Mouse (Mus musculus) NIH3T3 (cell line): ENCODE measurements around the gene Cpt2.

ENCODE experiments used
- DNase-seq: peaks from one replicate; pipeline ENCODE4 v3.0.0-alpha.2; 2012; ENCODE audit warnings: low read depth

Gene Cpt2

GRCm38 (mm10) chr4:107923145-107923802 is at the start of gene Cpt2:
Gene Cpt2 (minus strand): TSS chr4:107923610.
- peak; percentile 100 for DNase-seq

- peak; percentile 77 for DNase-seq
Observed at GRCm38 (mm10) chr4:107971162-107971561, 47.8 kb upstream of the Cpt2 start.

DNA sequence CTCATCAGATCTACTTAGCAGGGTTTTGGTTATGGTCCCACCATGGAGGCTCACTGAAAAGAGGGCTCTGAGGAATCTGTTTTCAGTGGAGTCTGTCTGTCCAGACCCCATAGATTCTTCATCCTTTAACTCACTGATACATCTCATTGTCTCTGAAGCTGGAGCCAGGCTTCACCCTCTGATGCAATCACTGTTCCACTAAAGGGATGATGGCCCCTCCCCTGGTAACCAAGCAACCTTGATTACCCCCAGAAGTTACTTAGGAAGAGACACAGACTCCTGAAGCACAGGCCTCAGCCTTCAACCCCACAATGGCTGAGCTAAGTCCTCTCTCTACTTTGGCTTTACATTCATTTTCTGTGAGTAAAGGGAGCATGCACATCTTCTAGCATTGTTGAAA is 46.4 kb upstream of the Cpt2 start:
- DNase-seq, result peak; percentile 82

- peak; percentile 65 for DNase-seq
Observed at GRCm38 (mm10) chr4:107967966-107968682, 44.7 kb upstream of the Cpt2 start, which contains the start of gene Slc1a7. Gene Slc1a7 (plus strand): TSS chr4:107968332.

DNA sequence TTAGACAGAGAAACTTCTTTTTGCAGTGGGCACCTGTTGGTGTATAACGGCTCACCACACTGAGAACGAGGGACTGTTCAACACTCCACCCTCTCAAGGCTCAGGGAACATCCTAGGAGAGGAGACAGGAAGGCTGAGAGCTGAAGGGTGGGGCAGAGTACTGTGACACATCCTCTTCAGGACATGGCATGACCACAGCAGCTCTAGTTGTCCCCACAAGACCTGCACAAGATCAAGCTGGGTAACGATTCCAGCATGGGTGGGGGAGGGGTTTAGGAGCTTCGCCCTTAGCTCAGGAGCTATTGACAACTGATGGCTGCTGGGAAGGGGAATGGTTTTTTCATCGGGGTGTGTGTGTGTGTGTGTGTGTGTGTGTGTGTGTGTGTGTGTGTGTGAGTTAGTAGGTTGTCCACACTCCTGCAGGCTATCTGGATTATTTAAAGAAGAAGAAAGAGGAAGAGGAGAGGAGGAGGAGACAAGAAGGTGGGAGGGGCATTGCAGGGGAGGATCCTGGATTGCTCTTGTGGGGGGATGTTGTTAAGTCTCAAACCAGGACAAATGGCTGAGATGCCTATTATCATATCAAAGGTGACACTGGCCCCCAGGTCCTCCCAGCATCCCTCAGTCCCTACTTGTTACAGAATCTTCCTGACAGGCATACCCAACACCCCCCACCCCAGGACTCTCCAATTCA is 43.2 kb upstream of the Cpt2 start:
- DNase-seq, result no peak

- DNase-seq, result peak; percentile 56
Observed at GRCm38 (mm10) chr4:107962792-107963191, 39.4 kb upstream of the Cpt2 start.

DNA sequence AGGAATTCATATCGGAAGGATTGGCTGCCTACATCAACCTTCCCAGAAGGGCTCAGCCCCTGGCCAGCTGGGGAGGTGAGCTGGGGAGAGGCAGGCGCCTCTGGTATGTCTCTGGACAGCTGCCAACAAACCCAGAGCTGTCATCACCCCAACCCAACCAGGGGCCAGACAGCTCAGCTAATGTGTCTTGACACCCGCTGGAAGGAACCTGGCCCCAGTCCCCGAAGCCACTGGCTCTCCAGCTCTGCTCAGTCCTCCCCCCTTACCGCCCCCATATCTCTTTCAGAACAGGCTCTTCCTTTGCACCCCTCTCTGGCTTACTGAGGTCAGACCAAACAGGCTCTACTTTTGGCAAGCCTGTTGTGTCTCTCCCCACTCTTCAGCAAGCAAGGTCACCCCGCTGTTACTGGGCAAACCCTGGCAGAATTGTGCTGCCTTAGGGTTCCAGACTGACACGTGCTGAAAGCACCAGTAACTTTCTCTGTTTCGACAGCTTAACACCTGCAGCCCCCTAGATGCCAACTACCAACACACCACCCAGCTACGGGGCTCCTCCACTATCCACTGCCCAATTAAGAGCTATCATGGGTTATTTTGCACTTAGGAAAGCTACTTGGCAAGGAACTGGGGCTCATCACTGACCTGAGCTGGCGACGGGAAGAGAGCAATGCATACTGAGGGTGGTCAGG is 38.8 kb upstream of the Cpt2 start:
- peak; percentile 98 for DNase-seq

- no peak for DNase-seq
Observed at GRCm38 (mm10) chr4:107958487-107958886, 35.1 kb upstream of the Cpt2 start.

DNA sequence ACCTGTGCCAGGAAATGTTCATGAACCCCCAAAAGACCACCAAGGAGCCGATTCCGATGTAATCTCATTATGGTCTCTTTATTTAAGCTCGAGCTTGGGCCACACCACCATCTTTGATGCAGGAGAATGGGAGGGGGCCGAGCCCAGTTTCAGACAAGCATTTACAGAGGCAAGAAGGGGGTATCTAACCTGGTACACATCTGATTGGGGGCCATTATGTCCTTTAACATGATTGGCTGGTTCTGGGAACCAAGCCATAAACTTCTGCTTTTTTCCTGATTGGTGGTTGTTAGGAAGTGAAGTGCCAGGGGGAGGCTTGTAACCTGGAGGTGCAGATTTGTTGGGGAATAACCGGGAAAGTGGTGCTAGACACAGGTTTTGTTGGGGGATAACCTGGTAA is 32.3 kb upstream of the Cpt2 start:
- DNase-seq, result no peak

DNA sequence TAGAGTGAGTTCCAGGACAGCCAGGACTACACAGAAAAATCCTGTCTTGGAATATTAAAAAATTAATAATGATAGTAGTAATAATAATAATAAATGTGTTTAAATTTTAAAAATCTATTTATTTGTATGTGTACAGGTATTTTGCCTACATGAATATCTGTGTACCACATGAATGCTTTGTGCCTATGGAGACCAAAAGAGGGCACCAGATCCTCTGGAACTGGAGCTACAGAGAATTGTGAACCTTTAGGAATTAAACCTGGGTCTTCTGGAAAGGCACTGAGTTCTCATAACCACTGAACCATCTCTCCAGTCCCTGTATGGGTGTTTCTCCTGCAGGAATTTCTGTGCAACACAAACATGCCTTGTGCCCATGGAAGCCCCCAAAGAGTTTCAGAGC is 29.4 kb upstream of the Cpt2 start:
- DNase-seq, result peak; percentile 77

DNA sequence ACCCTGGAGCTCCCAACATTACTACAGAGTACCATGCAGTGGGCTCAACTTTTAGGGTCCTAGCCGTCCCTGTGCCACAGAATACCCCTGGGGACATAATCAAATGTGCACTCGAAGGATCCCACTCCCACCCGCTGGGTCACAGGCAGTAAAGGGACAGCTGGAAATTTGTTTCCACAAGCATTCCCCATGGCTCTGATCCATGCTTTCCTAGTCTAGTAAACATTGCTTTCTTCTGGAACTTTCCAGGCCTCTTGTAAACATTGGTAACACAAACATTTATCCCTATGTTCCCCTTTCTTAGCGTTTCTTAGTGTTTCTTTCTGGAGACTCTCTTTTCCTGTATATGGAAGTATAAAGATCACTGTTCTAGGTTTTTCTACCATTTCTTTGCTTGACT is 26.5 kb upstream of the Cpt2 start:
- DNase-seq, result no peak

DNA sequence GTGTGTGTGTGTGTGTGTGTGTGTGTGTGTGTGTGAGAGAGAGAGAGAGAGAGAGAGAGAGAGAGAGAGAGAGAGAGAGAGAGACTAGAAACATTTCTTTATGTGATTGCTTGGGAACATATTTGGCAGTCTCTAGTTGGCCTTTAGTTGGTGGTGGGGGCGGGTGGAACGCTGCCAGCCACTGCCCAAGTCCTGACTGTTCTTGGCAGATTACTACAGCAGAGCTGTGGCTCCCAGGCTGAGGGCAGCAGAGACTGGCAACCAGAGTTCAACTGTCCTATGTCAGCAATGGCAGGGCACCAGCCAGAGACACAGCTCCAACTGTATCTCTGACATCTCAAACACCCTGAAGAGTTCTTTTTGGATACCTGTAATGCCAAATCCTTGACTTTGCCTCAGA is 20.7 kb upstream of the Cpt2 start:
- peak; percentile 66 for DNase-seq

DNA sequence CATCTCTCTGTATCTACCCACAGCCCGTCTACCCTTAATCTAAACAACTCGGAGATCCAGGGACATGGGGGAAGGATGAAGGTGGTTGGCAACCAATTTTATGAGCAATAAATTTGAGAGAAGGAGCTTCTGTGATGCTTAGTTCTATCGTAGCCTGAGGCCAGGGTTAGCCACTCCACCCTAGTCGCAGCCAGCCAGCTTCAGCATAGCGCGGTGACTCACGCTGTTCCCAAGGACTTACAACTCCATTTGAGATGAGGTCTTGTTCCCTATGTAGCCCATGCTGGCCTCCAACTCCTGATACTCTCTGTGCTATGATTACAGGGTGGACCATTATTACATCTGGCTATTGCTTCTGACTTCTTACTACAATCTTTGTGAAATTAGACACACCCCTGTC is 19.3 kb upstream of the Cpt2 start:
- DNase-seq, result no peak

- DNase-seq, result peak; percentile 71
Observed at GRCm38 (mm10) chr4:107938124-107938523, 14.7 kb upstream of the Cpt2 start.

DNA sequence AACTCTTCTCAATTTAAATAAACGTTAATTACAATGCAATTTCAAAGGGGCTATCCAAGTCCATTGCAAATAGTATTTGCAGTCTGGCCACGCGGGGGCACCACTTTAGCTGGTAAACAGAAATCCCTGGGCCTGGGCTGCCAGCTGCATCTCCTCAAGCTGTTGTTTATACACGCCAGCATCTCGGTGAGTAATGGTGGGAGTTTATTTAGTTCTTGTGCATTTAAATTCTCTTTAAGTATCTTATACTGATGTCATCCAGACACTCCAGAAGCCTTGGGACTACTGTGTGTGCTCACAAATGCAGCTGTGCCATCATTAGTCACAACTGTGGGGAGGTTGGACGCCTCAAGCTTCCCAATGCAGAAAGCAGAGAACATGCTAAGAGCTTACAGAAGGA is 13.9 kb upstream of the Cpt2 start:
- DNase-seq, result peak; percentile 92

GRCm38 (mm10) chr4:107935254-107935653 is 11.8 kb upstream of the Cpt2 start:
- DNase-seq, result no peak

DNA sequence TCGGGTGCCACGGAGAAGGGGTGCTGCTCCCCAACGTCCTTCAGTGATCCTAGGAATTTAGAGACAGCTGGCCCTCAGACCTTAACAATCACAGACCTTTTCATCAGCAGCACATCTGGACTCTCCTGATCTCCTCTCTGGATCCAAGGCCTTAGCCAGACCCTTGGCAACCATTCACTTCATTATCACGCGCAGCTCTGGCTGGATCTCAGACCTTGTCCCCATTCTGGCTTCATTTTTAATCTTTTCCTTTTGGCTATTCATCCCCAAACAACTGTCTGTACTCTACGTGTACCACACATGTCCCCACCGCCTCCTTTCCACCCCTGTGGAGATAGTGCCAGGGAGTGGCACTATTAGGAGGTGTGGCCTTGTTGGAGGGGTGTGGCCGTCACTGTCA is 9.8 kb upstream of the Cpt2 start:
- no peak for DNase-seq

- peak; percentile 60 for DNase-seq
Observed at GRCm38 (mm10) chr4:107931453-107931852, 8.0 kb upstream of the Cpt2 start.

- no peak for DNase-seq
Observed at GRCm38 (mm10) chr4:107928726-107929125, 5.3 kb upstream of the Cpt2 start.

GRCm38 (mm10) chr4:107928269-107928668 is 4.9 kb upstream of the Cpt2 start:
- no peak for DNase-seq

DNA sequence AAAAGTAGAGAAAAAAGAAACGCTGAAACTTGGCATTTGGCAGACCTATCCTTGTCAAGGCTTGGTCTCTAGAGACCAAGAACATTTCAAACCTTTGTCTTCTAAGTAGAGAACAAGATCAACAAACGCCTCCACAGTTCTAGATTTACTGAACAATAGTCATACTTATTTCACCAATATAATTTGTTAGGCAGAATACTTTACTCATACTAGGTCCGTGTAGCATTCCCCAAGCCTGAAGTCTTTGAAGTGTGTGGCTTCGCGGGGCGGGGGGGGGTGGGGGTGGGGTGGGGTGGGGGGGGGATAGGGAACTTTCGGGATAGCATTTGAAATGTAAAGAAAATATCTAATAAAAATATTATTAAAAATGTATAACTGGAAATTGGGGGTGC is 389 bp upstream of the Cpt2 start:
- DNase-seq, result no peak

GRCm38 (mm10) chr4:107921952-107922351 is 1.5 kb downstream of the Cpt2 start:
- DNase-seq, result peak; percentile 63
